Mouse (Mus musculus) monocyte, adult 59 days (primary cell): ENCODE results near the gene Rhox7a. TPM values are rescaled to one million over a fixed set of nuclear protein-coding genes. Genes with fewer than 3 reads are reported as not detected.

Source experiments
- total RNA-seq, 2 experiments: library from RNA; stranded (reverse); gene quantifications; one replicate each; pipeline ENCODE4 v1.2.4; 2023

The Rhox7a gene
- not detected for total RNA-seq

GRCm38 (mm10) chrX:37831386-37831785 lies at the start of gene Rhox7a:
Rhox7a (plus strand) TSS chrX:37831686.

GRCm38 (mm10) chrX:37826610-37827009 lies 4.9 kb upstream of the Rhox7a start, which contains the start of gene Rhox6:
Rhox6 (plus strand) TSS chrX:37826910.

GRCm38 (mm10) chrX:37878844-37879243 lies 47.4 kb downstream of the Rhox7a start, which contains the start of gene Rhox8:
Rhox8 (minus strand) TSS chrX:37878944.

Other genes with a start within 250 kb of the Rhox7a start
- gene Rhox4f, start 224.0 kb upstream of the Rhox7a start, total RNA-seq = not detected
- not detected for gene Rhox3g, start 203.1 kb upstream of the Rhox7a start, total RNA-seq
- not detected for gene Rhox2g, start 188.2 kb upstream of the Rhox7a start, total RNA-seq
- not detected for gene Rhox4g, start 180.4 kb upstream of the Rhox7a start, total RNA-seq
- gene Rhox3h, start 162.9 kb upstream of the Rhox7a start, total RNA-seq = not detected
- gene Rhox2h, start 158.4 kb upstream of the Rhox7a start, total RNA-seq = not detected
- not detected for gene Rhox5, start 26.8 kb upstream of the Rhox7a start, total RNA-seq
- not detected for gene Rhox6, start 4.8 kb upstream of the Rhox7a start, total RNA-seq
- not detected for gene Rhox8, start 47.3 kb downstream of the Rhox7a start, total RNA-seq
- not detected for gene Rhox7b, start 65.5 kb downstream of the Rhox7a start, total RNA-seq
- gene Rhox9, start 70.1 kb downstream of the Rhox7a start, total RNA-seq = not detected
- not detected for gene Btg1-ps1, start 187.1 kb downstream of the Rhox7a start, total RNA-seq
- not detected for gene Btg1-ps2, start 211.4 kb downstream of the Rhox7a start, total RNA-seq
- gene Rhox10, start 234.8 kb downstream of the Rhox7a start, total RNA-seq = not detected